Mouse (Mus musculus) retina, postnatal 7 days (tissue): Measurements from ENCODE around the gene Cbx7.
A peak's percentile ranks its signal among the peaks of the same experiment; 100 is the strongest.

Experiments
- DNase-seq: peaks from one replicate; pipeline ENCODE4 v3.0.0-alpha.2; 2012; ENCODE audit warnings: low read depth, low spot score

Cbx7 gene

DNA sequence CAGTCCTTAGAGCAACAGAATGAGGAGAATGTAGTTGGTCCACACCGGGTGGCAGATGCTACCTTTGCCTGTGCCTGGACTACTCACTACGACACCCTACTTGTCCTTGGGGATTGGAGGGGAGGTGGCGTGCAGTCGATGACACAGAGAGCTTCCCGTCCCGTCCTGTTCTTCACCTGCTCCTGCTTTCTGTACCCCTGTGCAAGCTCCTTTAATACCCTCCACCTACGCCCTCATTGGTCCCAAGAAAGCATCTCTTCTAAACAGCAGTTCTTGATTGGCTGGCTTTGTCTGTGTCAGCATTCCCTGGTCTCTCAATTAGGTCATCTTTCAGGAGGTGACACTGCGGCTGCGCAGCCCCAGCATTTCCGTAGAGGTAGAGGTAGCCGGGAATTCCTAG, at the start of gene Cbx7:
Gene Cbx7 (minus strand): TSS at position 180 of the 400 bp plus-strand sequence.
- no peak for DNase-seq

DNA sequence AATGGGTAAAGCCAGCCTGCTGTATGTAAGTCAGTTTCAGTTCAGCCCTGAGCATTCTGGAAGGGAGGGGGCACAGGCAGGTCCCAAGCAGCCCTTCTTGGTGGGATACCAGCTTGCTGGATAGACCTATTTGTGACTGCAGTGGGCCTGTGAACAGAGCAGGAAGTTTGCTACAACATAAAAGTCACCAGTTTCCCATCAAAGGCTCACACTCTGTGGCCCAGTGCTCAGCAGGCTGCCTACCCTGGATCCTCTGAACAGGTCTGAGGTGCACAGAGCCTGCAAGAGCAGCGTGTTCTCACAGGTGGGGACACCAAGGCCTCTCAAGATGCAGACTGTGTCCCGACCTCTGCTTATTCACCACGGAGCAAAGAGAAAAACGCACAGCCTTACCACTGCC, 49.6 kb upstream of the Cbx7 start:
- DNase-seq: no peak

DNA sequence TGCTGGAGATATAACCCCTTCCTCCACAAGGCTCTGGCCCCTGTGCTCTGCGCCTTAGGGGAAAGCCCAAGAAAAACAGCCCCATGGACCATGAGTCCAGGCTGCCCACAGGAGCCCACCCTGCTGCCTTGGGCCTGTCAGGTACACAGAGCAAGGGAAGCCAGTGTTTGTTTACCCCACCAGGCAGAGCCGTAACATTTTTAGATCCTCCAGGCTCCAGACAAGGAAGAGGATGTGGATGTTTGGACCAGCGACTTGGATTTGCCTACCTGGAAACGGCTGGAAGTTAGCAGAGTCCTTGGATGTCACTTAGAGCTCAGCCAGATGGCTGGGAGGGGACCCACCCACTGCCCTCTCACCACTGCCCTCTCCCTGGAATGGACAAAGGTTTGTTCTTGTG, 48.7 kb upstream of the Cbx7 start:
- no peak for DNase-seq

DNA sequence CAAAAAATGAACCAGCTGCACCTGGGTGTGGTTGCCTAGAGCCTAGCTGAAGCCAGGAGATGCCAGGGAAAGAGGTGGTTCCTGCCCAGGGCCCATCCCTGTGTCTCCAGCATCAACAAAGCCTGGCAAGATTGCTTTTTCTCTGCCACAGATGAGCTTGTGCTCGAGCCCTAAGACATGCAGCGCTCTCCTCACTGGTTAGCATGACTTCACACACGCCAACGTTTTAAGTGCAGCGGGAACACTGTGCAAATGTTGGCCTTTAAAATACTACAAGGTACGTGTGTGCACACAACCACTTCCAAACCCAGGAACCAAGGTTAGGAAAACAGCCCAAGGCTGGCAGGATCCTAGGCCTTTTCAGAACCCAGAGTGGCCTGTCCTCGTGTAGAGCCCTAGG, 48.3 kb upstream of the Cbx7 start:
- DNase-seq: no peak

DNA sequence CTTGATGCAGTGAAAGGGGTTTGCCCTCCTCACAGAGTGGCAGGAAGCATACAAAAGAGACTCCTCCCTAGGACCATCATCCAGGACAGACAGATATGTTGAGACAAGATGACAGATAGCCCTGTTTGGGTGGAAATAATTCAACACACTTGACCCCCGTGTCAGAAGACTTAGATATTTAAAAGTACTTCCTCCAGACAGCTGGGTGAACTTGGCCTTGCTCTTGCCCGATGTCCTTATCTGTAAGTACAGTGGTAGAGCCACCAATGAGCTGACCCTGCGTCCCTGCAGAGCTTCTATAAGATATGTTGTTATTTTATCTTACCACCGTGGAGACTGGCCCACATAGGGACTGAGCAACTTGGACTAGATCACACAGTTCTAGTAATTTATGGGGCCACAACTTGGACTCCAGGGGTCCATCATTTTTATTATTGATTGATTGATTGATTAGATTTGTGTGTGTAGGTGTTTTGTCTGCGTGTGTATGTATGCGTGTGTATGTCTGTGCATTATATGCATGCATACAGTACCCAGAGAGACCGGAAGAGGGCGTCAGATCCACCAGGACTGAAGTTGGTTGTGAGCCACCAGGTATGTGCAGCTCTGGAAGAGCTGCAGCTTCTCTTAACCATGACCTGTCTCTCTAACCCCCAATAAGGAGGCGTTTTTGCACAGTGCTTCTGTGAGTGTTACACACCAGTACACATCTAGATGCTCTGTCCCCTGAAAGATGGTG, 45.8 kb upstream of the Cbx7 start:
- DNase-seq: no peak

DNA sequence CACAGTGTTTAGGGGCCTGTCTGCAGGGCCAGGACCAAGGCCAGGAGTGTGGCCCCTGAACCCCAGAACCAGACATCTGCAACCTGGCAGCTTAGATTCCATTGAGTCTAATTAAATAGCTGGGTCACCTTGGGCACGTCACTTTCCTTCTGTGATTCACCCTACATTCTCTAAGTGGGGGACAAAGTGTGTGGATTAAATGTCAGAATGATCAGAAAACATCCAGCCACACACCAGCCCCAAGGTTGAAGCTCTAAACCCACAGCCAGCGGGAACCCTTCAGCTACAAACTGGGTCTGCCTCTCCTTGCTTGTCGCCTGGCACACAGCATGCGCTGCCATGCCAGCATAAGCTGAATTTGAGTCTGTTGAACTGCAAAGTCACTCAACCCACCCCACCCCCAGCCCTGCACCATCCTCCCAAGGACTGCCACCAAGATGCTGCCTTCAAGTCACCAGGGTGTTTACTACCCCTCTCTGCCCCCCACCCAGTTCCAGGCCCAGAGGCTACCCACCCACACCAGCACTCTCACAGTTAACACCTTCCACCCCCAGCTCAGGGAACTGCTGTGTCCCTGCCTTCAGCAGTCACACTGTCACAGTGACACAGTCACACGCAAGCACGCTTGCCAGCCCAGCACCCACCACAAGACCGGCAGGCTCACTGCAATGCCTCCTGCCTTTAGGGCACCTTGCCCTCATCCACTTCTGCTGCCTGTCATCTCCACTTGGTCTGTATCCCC, 44.5 kb upstream of the Cbx7 start:
- no peak for DNase-seq

DNA sequence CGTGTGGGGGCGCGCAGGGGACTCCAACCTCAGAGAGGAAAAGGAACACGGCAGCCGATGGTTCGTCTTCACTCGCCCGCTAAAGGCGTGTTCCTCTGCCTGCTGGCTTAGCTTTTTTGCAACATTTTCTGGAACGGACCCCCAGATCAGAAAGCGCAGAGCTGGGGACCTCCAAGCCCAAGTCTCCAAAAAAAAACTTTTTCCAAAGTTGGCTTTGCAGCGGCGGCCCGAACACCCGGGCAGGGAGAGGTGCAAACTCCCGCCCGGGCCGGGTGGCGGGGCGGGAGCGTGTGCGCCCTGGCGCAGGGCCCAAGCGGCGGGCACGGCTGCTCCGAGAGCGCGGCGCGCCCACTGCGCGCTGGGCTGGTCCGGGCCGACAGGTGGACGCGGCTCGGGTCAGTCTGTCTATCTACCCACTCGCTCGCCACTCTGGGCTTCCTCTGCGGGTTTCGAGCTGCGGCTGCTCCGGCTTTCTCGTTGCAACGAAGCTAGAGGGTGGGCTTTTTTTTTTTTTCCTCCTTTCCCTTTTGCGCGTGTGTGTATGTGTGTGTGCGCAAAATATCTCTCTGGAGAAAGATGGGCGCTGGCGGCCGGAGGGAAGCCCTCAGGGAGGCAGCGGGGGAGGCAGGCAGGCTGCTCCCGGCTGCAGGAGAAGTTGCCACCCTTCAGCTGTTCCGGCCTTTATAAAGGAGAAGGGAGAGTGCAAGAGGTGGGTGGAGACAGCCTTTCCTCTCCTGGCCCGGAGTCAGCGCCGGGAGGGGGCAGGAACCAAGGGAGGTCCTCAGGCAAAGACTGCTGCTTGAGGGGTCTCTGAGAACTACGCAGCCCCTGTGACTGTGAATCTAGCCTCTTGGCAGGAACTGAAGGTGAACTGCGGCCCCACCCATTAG, 43.6 kb upstream of the Cbx7 start, which contains the start of gene Pdgfb:
Gene Pdgfb (minus strand): TSS at position 657 of the 890 bp plus-strand sequence.
- no peak for DNase-seq

DNA sequence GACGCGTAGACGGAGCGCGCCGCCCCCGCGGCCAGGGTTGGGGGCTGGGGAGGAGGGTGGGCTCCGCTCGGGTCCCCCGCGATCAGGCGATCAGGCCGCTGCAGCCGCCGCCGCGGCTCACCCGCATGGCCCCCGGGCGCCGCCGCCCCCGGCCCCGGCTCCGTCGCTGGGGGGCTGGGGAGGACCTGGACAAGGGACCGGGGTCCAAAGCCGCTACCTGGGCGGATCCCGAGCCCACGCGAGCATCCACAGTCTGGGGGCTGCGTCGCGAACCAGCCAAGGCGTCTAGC, 43.1 kb upstream of the Cbx7 start:
- DNase-seq: no peak

DNA sequence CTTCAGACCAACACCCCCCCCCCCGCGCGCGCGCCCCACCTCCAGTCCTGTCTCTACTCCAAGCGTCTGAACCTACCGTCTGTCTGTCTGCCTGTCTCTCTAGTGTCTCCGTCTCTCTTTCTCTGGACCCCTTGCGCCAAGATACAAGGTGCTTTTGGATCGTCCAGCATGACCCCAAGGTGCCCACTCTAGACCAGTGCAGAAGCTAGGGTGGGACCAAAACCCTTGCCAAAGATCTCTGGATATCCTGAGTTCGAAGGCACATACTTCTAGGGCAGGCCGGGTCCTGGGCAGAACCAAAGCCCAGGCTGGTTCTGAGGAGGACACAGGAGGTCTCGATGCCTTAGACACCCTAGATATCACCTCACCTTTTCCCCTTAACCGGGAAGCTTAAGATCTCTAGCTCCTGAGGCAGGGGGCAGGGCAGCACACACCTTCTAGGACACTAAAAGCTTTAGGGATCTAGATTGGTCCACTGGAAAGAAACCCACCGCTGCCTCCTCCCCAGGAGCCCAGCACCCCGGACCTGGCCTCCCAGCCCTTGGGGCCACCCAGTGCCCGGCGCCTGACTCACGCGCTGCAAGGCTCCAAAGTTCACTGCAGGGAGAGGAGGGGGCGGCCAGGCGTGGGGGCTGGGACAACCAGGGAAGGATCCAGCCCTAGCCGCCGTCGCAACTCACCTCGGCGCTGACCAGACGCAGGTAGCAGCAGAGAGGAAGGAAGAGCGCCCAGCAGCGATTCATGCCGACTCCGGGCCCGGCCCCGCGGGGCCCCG, 42.5 kb upstream of the Cbx7 start:
- no peak for DNase-seq

DNA sequence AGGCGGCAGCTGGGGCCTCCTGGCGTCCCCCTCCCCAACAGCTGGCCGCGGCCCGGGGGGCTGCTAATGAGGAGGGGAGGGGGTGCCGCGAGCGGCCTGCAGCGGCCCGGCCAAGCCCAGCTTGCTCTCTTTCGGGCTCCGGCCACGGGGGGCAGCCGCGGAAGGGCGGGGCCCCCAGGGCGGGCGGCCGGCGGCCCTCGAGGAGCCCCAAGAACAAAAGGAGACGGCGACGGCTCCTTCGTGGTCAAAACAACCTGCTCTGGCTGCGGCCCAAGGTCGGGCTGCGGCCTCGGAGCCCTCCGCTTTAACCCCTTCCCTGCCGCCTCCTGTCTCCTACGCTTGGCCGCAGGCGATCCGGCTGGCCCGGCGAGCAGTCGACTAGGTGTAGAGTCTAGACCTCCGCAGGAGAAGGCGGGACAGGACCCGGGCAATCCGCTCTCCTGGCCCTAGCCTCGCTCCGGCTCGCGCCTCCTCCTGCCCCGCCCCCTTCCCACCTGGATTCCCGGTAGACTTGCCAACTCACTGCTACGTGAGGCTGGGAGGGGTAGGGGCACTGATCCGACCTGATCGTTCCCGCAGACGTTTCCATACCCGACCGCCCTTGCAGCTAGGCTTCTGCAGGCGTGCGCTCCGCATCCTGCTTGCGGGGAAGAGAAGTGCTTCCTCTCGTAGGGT, 41.7 kb upstream of the Cbx7 start:
- DNase-seq: no peak

DNA sequence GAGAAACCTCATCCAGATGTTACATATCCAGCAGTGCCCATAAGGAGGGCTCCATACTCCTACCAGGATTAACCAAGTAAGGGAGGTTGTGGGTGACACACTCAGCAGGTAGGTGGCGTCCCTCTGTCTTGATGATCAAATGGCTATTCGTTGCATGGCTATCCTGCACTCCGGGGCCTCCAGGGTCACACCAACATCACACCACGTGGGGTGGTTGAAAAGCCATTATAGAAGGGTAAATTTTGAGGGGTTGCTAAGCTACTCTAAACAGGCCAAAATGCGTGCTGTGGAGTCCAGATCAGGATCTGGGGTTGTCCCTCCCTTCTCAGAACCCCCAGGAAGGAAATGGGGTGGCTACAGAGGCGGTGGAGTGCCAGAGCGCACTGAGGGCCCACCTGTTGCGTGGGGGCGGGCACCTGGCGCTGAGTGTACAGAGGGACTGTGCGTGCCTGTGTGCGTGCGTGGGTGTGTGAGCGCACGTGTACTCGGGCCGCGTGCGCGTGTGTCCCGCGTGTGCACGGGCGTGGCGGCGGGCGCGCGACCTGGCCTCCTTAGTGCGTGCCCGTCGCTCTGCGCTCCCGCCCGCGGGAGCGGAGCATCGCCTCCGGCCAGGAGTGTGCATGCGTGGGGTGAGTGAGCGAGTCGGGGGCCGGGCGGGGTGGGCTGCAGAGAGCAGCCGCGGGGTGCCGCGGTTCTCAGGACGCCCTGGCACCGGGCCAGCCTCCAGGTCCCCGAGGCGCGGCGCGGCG, 41.0 kb upstream of the Cbx7 start:
- DNase-seq: peak; percentile 36

DNA sequence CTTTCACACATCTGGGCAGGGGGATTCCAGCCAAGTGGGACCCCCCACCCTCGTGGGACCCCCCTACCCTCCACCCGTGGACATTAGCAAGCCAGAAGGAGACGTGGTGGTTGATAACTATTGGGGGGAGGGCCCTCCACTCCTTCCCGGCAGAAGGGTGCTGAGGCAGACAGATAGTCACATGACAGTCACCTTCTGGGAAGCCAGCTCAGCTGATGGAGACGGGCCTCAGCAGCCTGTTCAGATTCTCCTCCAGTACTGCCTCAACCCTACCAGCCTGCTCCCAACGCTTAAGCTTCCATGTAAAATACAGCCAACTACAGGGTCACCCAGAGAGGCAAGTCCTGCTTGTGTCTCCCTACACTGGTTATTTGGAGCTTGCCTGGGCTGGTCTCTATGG, 40.3 kb upstream of the Cbx7 start:
- DNase-seq: no peak

DNA sequence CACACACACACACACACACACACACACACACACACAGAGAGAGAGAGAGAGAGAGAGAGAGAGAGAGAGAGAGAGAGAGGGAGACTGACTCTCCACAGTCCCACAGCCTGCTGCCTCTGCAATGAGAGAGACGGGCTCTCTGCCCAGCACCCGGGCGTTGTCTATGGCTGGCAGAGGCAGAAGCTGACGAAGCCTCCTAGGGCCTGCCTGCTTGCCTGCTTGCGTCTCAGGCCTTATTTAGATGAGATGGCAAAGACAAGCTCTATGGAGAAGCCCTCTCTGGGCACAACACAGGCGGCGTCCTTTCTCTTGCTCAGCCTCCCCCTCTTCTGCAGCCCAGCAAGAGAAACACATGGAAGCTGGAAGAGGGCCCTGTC, 39.3 kb upstream of the Cbx7 start:
- DNase-seq: no peak

DNA sequence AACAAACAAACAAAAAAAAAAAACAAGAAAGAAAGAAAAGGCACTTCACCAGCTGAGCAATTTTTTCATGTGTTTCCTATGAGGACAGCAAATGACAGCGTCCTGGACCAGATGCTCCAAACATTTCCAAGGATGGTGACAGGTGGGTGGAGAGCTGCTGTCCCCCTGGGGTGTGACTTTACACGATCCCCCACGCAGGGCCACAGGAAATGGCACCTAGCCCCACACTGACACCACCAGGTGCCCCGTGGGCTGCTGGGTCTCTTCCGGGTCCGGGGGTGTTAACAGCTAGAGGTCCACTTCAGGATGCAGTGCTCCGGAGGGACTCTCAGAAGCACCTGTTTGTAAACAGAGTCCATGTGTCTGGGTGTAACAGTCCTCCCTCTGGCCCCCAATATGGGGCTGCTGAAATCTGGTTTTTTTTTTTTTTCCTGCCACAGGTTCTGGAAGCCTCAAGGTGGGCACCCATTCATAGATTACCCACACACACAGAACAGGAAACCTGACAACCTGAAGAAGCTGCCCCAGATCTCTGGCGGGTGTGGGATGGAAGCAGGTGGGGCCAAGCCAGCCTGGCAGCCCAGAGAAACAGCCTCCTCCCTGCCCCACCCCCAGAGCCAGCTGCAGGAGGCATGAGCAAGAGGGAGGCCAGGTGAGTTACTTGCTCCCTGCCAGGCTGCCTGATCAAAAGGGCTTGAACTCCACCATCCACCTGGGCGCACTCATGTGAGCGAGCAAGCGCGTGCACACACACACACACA, 38.7 kb upstream of the Cbx7 start:
- no peak for DNase-seq

DNA sequence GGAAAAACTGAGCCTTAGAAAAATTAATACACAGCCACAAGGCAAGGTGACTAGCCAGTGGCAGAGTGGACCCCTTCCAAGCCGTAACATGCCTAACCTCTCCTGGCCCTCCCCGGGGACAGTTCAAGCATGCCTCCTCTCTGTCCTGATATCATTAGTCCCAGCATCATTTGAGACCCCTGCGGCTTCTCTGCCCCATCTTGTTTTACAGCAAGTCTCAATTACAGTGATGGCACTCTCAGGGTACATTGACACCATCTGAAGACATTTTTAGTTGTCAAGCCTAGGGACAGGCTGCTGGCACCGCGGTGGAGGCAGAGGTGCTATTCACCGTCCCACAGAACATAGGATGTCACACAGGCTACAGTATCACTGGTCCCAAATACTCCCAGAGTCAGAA, 37.5 kb upstream of the Cbx7 start:
- no peak for DNase-seq

DNA sequence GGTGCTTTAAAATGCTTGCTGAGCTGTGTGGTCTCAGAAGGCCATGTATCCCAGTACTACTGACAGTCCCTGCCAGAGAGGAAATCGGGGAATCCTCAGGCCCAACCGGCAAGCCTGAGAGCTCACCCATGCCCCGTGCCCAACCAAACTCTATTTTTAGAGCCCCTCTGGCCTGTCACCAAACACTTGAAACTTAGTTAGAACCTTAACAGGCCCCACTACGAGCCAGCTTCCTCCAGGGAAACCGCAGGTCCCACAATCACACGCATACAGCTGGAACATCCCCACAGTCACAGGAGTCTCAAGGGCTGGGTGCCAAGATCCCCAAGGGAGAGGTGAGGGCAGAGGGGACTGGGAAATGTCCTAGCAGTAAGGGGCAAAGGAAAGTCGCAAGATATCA, 35.2 kb upstream of the Cbx7 start:
- no peak for DNase-seq

DNA sequence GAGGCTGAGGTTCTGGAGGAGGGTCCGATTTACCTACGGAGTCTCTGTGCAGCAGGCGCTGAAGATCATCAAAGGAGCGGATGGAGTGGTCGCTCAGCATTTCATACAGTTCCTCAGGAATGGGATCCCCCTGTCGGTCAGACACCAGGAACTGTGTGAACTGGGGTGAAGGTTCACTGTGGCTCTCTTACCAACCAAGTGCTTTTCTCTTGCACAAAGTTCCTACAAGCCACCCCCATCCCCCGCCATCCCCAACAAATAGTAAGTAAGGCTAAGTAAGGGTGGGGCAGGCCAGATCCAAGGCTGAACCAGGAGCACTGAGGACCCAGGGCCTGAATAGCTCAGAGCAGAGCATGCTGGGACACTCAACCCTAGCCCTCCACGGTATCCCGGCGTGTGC, 34.5 kb upstream of the Cbx7 start:
- no peak for DNase-seq

DNA sequence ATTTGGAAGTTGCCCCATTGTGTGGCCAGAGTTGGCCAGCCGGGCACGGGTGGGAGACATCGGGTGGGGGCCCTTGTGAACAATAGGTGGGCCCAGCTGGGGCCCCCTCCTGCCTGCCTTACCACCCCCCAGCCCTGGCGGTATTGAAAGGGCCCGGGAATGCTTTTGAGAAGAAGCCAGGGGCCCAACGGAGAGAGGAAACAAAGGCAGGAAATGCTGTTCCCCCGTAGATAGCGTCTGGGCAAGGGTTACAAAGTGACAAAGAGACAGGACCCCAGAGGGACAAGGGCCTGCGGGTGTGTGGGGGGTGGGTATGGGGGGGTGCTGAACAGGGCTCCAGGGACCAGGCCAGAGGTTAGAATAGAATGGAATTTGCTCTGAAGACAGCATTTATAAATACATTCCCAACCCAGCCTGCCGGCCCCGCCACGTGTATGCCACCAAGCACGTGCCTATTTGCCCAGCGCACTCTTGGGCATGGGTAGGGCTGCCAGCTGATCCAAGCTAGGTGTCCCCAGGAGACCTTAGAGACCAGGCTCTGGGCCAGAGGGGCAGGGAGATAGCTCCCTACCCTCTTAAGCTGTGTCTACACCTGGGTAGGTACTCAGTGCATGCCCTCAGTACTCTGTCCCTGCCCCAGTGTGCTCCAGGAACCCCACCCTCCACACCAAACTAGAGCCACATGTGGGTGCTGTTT, 33.9 kb upstream of the Cbx7 start:
- no peak for DNase-seq

DNA sequence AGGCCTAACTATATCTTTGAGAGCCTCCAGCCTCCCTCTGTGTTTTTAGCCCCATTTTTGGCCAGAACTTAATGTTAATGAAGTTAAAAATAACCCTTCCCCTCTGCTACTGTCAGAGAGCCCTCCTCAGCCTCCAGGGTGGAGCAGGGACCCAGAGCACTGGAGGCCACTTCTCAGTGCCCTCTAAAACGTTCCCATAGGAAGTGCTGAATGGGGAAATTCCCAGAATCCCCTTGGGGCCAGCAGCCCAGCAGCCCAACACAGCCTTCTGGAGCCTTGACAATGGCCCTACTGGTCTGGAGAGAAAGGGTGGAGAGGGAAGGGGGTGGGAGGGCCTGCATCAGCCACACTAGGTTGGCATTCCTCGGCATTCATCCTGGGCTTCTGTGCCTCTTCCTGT, 32.7 kb upstream of the Cbx7 start:
- no peak for DNase-seq
